Mouse (Mus musculus) midbrain, embryonic 14.5 days (tissue): ENCODE results near the gene Gm49369. TPM values are rescaled to one million over a fixed set of nuclear protein-coding genes. Genes with fewer than 3 reads are reported as not detected.

Experiments used
- ATAC-seq: fragments of 200-750 bp; cut with Nextera tagmentation; 2 replicates; pipeline ENCODE4 v1.8.0; 2017; ENCODE audit warnings: moderate number of reproducible peaks, moderate library complexity; ENCODE audit not compliant: low FRiP score, low TSS enrichment
- DNase-seq: peaks from one replicate; pipeline ENCODE4 v3.0.0-alpha.2; 2015
- H3K27ac ChIP-seq: fragments of 300-500 bp; sonication (generic); replicated peaks from 2 replicates; pipeline ENCODE4 v1.5.1; 2014; ENCODE audit warnings: mild to moderate bottlenecking, low read depth, low read length, moderate library complexity
- H3K27me3 ChIP-seq: fragments of 300-500 bp; sonication (generic); 2 replicates; pipeline ENCODE4 v1.6.1; 2014; ENCODE audit warnings: low read length, control low read depth, mixed read lengths; ENCODE audit not compliant: control insufficient read depth, insufficient read depth
- H3K36me3 ChIP-seq: fragments of 300-500 bp; sonication (generic); 2 replicates; pipeline ENCODE4 v1.6.1; 2014; ENCODE audit warnings: low read length, control low read depth; ENCODE audit not compliant: control insufficient read depth, insufficient read depth
- H3K4me1 ChIP-seq: fragments of 300-500 bp; sonication (generic); 2 replicates; pipeline ENCODE4 v1.6.1; 2014; ENCODE audit warnings: mild to moderate bottlenecking, antibody characterized with exemption, low read length, control low read depth; ENCODE audit not compliant: control insufficient read depth, insufficient read depth
- H3K4me2 ChIP-seq: fragments of 300-500 bp; sonication (generic); 2 replicates; pipeline ENCODE4 v1.6.1; 2014; ENCODE audit warnings: mild to moderate bottlenecking, low read length, moderate library complexity
- H3K4me3 ChIP-seq: fragments of 300-500 bp; sonication (generic); replicated peaks from 2 replicates; pipeline ENCODE4 v1.5.1; 2014; ENCODE audit warnings: low read depth, low read length
- H3K9ac ChIP-seq: fragments of 300-500 bp; sonication (generic); replicated peaks from 2 replicates; pipeline ENCODE4 v1.6.1; 2014; ENCODE audit warnings: mild to moderate bottlenecking, low read length, moderate library complexity
- H3K9me3 ChIP-seq: fragments of 300-500 bp; sonication (generic); 2 replicates; pipeline ENCODE4 v1.6.1; 2016; ENCODE audit warnings: low read length, control low read depth, mixed read lengths; ENCODE audit not compliant: control insufficient read depth
- WGBS: fragments of 180-500 bp; shearing (Covaris S2); extraction: QIAGEN DNeasy Blood & Tissue Kit; methylation state at CpG from one replicate; pipeline ENCODE4 v1.1.7; 2014; 5-methylcytosine and 5-hydroxymethylcytosine counted together
- polyA plus RNA-seq: library from polyadenylated mRNA; unstranded; fragments of >200 nt; fragmentation: Nextera tagmentation; extraction: Ambion mirVana; gene quantifications from 2 replicates; pipeline ENCODE4 v1.2.1, GENCODE M21; 2014

Gene Gm49369
- polyA plus RNA-seq, 1 experiment from 2014 or later = 1.8 TPM

DNA sequence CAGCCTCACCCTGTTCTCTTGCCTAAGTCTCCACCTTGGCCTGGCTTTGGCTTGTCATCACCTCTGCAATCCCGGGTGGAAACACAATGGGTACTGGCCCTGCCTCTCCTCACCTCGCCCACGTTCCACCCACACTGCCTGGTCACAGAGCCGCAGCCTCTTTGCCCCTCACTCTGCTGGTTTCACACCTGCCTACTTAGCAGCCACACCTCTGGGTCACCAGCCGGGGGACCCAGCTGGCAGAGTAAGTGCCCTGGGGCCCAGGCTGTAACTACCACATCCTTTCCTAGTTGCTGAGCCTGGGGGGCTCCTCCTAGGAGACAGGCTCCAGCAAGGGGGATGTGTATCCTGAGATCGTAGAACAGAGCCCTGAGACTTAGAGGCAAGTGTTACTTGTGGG lies 3.3 kb downstream of the Gm49369 start:
- Histone ChIP-seq H3K36me3 (peaks cover 95% of the 10 kb centered on the region), H3K9me3 (no peaks in the 10 kb centered on the region), H3K4me3 (no peak overlapping the region), H3K4me1 (no peaks in the 10 kb centered on the region), H3K4me2 (no peak overlapping the region), H3K27ac (no peak overlapping the region), H3K27me3 (no peaks in the 10 kb centered on the region), H3K9ac (no peak overlapping the region)
- WGBS = 96% methylated on average over 6 of the region's 6 CpGs
- no peak for DNase-seq
- no peak for ATAC-seq

DNA sequence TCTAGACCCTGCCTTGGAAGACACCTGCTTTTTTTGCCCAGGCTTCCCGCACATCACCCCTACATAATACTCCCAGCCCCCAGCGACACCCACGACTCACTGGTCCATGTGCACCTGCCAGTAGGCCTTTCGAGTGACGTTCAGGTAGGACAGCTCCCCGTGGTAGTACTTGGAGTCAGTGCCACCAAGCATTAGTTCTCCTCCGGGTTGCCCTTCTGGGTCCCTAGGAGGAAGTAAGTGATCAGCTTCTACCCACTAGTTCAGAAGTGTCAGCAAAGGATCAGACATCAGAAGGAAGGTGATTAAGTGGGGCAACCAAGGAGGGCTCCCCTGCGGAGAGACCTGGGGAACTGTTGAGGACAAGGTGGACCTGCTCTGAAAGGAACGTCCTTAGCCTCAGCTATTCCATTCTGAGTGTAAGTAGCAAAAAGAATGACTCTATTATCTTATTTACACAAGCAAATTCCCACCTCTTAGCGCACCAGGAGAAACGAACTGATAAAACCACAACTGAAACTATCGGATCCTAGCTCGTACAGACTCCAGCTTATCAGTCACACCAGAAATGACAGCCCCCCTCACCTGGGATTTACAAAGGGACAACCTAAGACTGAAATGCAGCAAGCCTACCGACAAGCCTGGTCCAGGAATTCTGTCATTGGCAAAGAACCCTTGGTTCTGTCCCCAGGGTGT lies 5.1 kb downstream of the Gm49369 start:
- no peaks in the 10 kb centered on the region for H3K4me1 ChIP-seq
- DNase-seq (no peak), ATAC-seq (no peak)
- H3K4me2 ChIP-seq = no peak overlapping the region
- no peak overlapping the region for H3K27ac ChIP-seq
- H3K9me3 ChIP-seq = no peaks in the 10 kb centered on the region
- no peak overlapping the region for H3K4me3 ChIP-seq
- no peak overlapping the region for H3K9ac ChIP-seq
- H3K27me3 ChIP-seq = 0 out of 2 replicates have a peak, but pooled peaks cover 2% of the 10 kb centered on the region
- H3K36me3 ChIP-seq = peaks cover 77% of the 10 kb centered on the region
- WGBS = 94% methylated on average over 14 of the region's 14 CpGs

DNA sequence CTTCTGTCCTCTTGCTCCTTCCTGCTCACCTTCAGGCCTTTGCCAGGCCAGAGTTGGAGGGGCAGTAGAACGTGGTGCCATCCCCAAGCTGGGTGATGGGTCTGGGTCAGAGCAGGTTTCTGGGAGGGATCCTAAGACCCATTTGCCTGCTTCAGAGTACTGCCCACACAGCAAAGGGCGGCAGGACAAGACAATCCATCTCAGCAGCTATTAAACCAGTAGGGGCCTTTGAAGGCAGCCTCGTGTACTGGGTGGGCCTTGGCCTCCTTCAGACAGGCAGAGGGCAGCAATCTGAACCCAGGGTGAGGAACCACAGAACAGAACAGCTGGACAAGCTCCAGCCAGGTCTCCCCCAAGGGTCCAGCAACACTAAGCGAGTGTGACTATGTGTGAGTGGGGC lies 6.4 kb downstream of the Gm49369 start:
- ATAC-seq (no peak), DNase-seq (no peak)
- Histone ChIP-seq H3K9me3 (no peaks in the 10 kb centered on the region), H3K36me3 (peaks cover 64% of the 10 kb centered on the region), H3K27me3 (peaks cover 14% of the 10 kb centered on the region), H3K27ac (no peak overlapping the region), H3K4me3 (no peak overlapping the region), H3K4me2 (no peak overlapping the region), H3K4me1 (no peaks in the 10 kb centered on the region), H3K9ac (no peak overlapping the region)
- WGBS = 82% methylated on average over 4 of the region's 4 CpGs

DNA sequence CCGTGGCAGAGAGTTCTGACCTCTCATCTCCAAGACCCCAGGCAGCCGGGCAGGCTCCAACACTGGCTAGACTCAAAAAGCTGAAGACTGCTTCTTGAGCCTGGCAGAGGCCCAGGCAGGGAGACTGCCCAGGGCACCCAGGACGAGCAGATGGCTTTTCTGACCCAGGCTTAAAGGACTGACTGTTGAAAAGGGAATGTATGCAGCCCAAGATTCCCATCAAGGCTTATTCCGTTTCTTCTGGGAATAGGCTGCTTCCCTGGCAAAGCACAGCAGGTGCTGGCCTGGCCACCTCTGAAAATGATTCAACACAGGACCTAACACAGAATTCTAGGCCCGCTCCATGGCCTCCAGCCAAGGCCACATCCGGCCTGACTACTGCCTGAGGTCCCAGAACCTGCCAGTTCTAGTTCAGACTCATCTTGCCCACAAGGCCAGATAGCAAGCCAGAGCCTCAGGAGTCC lies 7.2 kb downstream of the Gm49369 start:
- no peaks in the 10 kb centered on the region for H3K9me3 ChIP-seq
- DNase-seq = no peak
- H3K27ac ChIP-seq = no peak overlapping the region
- H3K36me3 ChIP-seq = peaks cover 56% of the 10 kb centered on the region
- no peak overlapping the region for H3K4me2 ChIP-seq
- no peak overlapping the region for H3K4me3 ChIP-seq
- peaks cover 21% of the 10 kb centered on the region for H3K27me3 ChIP-seq
- H3K4me1 ChIP-seq = no peaks in the 10 kb centered on the region
- ATAC-seq = no peak
- 84% methylated on average over 6 of the region's 6 CpGs for WGBS
- H3K9ac ChIP-seq = no peak overlapping the region

DNA sequence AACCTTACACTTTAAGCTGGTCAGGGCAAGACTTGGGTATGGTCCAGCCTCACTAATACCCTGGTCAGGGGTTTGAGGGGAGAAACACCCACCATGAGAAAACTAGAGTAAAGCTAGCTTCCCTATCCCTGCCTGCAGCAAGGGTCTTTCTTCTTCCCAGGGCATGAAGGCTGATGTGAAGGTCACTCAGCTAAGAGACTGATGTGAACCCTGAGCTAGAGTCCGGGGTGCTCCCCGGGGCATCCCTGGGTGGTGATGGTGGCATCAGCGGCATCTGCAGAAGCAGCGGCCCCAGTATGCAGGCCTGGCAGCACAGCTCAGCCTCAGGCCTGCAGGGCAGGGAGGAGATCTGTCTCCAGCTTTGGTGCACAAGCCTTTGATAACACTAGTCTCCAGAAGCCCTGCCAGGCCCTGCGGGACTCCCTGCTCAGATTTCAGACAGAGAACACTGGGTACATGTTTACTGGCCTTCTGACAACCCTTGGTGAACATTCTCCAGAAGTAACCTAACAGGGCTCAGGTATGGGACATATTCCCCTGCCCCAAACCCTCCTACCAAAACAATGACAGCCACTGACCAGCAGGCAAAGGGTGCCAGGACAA lies 8.0 kb downstream of the Gm49369 start:
- WGBS = 93% methylated on average over 5 of the region's 5 CpGs
- DNase-seq (no peak), ATAC-seq (no peak)
- Histone ChIP-seq H3K27ac (no peak overlapping the region), H3K27me3 (peaks cover 21% of the 10 kb centered on the region), H3K9ac (no peak overlapping the region), H3K36me3 (peaks cover 48% of the 10 kb centered on the region), H3K4me2 (no peak overlapping the region), H3K9me3 (no peaks in the 10 kb centered on the region), H3K4me3 (no peak overlapping the region), H3K4me1 (no peaks in the 10 kb centered on the region)

DNA sequence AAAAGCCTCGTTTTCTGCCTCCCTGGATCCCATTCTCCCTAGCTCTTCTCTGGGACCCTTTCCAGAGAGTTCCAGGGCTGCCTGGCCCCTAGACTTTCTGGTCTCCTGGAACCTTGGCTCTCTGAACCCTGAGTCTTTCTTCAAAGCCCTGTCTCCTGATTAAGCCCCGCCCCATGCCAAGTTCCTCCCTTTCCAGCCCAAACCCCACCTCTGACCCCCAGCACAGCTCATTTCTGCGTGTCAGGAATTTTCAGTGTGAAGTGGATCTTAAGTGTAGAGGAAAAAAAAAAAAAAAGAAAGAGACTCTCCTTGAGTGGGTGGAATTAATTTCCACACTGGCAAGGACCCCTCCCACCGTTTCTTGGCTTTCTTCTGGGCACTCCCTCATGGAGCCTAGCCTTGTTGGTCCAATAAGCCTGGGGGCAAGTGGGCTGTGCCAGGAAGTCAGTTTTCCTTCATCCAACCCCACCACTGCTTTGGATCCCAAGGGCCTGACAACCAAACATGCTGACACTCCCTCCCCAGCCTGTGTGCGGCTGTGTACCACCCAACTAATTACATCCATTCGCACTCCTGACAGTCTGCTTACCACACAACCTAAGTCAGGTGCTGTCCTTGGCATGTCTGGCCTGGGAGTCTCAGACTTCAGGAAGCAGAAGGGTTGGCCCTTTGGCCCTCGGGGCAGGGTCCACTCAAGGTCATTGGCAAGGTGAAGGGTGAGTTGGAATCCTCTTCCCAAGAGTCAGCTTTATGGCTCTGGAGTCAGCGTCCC lies 8.6 kb downstream of the Gm49369 start, which contains the start of gene Ifitm10:
TSS of gene Ifitm10 (minus strand) at position 113 of the 772 bp plus-strand sequence.
- no peaks in the 10 kb centered on the region for H3K4me1 ChIP-seq
- peaks cover 41% of the 10 kb centered on the region for H3K36me3 ChIP-seq
- DNase-seq (no peak), ATAC-seq (no peak)
- WGBS = 78% methylated on average over 8 of the region's 8 CpGs
- no peak within 1 kb of the TSS for H3K27ac ChIP-seq
- H3K9me3 ChIP-seq = no peaks in the 10 kb centered on the region
- peaks cover 21% of the 10 kb centered on the region for H3K27me3 ChIP-seq
- no peak within 1 kb of the TSS for H3K9ac ChIP-seq
- H3K4me2 ChIP-seq = no peak within 1 kb of the TSS; the same call in 1 of the 2 replicates
- no peak within 1 kb of the TSS for H3K4me3 ChIP-seq

DNA sequence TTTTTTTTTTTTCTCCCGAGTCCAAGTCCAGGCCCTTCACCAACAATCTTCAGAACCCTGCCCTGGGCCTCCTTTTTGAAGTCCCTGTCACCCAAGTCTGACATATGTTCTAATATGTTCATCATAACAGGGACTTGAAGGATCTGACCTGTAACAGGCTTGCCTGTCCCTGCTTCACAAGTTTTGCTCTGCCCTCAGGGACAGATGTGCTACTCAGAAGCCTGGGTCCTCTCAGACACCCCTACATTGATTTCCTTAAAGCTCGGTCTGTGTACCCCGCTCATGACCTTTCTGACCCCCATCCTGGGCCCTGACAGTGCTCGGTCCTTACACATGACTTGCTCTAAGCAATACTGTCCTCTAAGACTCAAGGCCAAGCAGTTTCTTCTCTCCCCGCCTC lies 9.4 kb downstream of the Gm49369 start:
- H3K4me3 ChIP-seq = no peak overlapping the region
- H3K36me3 ChIP-seq = peaks cover 33% of the 10 kb centered on the region
- H3K9me3 ChIP-seq = no peaks in the 10 kb centered on the region
- 81% methylated on average over 5 of the region's 5 CpGs for WGBS
- H3K4me2 ChIP-seq = no peak overlapping the region
- no peak overlapping the region for H3K9ac ChIP-seq
- DNase-seq = no peak
- H3K4me1 ChIP-seq = no peaks in the 10 kb centered on the region
- ATAC-seq = no peak
- H3K27ac ChIP-seq = no peak overlapping the region
- peaks cover 21% of the 10 kb centered on the region for H3K27me3 ChIP-seq

DNA sequence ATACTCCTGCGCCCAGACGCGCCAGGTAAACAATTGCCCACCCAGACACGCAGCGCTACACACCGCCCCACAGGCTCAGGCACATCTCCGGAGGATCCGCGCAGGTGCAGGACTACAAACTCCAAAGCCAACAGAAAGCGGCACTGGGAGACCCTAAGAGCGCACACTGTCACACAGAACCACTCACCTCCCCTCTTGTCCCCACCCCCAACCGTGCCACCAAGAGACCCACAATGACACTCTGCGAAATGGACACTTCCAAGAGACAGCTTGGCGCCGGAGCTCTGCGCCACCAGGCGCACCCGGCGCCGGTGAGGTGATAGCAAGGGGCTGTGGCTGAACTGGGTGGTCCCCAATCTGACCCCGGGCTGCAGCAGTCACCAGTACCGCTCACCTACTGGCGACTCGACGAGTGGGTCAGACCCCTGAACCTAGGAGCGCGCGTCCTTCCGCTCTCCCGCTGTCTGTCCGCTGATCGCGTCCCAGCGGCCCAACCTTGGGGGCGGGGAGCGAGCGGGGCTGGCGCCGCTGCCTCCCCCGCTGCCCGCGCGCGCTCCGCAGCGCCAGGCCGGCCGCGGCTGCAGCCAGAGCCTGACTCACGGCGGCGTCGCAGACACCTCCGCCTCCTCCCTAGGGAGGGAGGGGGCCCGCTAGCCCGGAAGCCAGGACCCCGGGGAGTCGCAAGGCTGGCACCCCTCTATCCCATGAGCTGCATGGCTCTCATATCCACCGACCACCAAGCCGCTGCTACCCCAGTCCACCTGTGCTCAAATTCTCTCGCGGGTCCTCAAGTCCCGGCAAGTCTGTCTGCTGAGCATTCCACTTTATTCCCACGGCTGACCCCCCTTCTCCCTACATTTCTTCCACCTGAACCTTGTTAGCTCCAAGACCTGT lies 10.5 kb downstream of the Gm49369 start:
- Histone ChIP-seq H3K9me3 (no peaks in the 10 kb centered on the region), H3K36me3 (peaks cover 24% of the 10 kb centered on the region), H3K4me1 (no peaks in the 10 kb centered on the region), H3K4me3 (peak overlapping the region; percentile 34), H3K9ac (peak overlapping the region; percentile 35), H3K27ac (no peak overlapping the region), H3K4me2 (peak overlapping the region; percentile 59), H3K27me3 (peaks cover 21% of the 10 kb centered on the region)
- 3% methylated on average over 62 of the region's 64 CpGs for WGBS
- ATAC-seq = no peak
- peak; percentile 28 for DNase-seq
